Mouse (Mus musculus) kidney, embryonic 14.5 days (tissue): ENCODE data around the gene Mpv17. TPM values are rescaled to one million over a fixed set of nuclear protein-coding genes. Genes with fewer than 3 reads are reported as not detected.

ENCODE experiments used
- ATAC-seq: fragments of 200-750 bp; cut with Nextera tagmentation; 2 replicates; pipeline ENCODE4 v1.8.0; 2017; ENCODE audit warnings: moderate number of reproducible peaks, mild to moderate bottlenecking, moderate TSS enrichment, moderate library complexity; ENCODE audit not compliant: low FRiP score, low TSS enrichment
- H3K27ac ChIP-seq: fragments of 300-500 bp; sonication (generic); 2 replicates; pipeline ENCODE4 v1.5.1; 2014; ENCODE audit warnings: low read depth, mild to moderate bottlenecking, low read length, moderate library complexity, mixed read lengths
- H3K27me3 ChIP-seq: fragments of 300-500 bp; sonication (generic); 2 replicates; pipeline ENCODE4 v1.6.1; 2014; ENCODE audit warnings: mild to moderate bottlenecking, low read length; ENCODE audit not compliant: control insufficient read depth, insufficient read depth
- H3K36me3 ChIP-seq: fragments of 300-500 bp; sonication (generic); 2 replicates; pipeline ENCODE4 v1.6.1; 2014; ENCODE audit warnings: low read length, mixed read lengths; ENCODE audit not compliant: control insufficient read depth, insufficient read depth
- H3K4me1 ChIP-seq: fragments of 300-500 bp; sonication (generic); 2 replicates; pipeline ENCODE4 v1.6.1; 2014; ENCODE audit warnings: low read length, mixed read lengths; ENCODE audit not compliant: control insufficient read depth, insufficient read depth
- H3K4me2 ChIP-seq: fragments of 300-500 bp; sonication (generic); replicated peaks from 2 replicates; pipeline ENCODE4 v1.6.1; 2014; ENCODE audit warnings: low read depth, mild to moderate bottlenecking, low read length
- H3K4me3 ChIP-seq: fragments of 300-500 bp; sonication (generic); 2 replicates; pipeline ENCODE4 v1.5.1; 2014; ENCODE audit warnings: mild to moderate bottlenecking, low read length
- H3K9ac ChIP-seq: fragments of 300-500 bp; sonication (generic); 2 replicates; pipeline ENCODE4 v1.6.1; 2014; ENCODE audit warnings: low read depth, mild to moderate bottlenecking, low read length, moderate library complexity
- H3K9me3 ChIP-seq: fragments of 300-500 bp; sonication (generic); 2 replicates; pipeline ENCODE4 v1.6.1; 2016; ENCODE audit warnings: low read length; ENCODE audit not compliant: control insufficient read depth
- WGBS: fragments of 180-500 bp; shearing (Covaris S2); extraction: QIAGEN DNeasy Blood & Tissue Kit; methylation state at CpG from one replicate; pipeline ENCODE4 v1.1.7; 2014; 5-methylcytosine and 5-hydroxymethylcytosine counted together
- polyA plus RNA-seq: library from polyadenylated mRNA; unstranded; fragments of >200 nt; fragmentation: Nextera tagmentation; extraction: Ambion mirVana; gene quantifications from 2 replicates; pipeline ENCODE4 v1.2.1, GENCODE M21; 2014

The Mpv17 gene
- polyA plus RNA-seq, 1 experiment from 2014 or later: 68.3 TPM

DNA sequence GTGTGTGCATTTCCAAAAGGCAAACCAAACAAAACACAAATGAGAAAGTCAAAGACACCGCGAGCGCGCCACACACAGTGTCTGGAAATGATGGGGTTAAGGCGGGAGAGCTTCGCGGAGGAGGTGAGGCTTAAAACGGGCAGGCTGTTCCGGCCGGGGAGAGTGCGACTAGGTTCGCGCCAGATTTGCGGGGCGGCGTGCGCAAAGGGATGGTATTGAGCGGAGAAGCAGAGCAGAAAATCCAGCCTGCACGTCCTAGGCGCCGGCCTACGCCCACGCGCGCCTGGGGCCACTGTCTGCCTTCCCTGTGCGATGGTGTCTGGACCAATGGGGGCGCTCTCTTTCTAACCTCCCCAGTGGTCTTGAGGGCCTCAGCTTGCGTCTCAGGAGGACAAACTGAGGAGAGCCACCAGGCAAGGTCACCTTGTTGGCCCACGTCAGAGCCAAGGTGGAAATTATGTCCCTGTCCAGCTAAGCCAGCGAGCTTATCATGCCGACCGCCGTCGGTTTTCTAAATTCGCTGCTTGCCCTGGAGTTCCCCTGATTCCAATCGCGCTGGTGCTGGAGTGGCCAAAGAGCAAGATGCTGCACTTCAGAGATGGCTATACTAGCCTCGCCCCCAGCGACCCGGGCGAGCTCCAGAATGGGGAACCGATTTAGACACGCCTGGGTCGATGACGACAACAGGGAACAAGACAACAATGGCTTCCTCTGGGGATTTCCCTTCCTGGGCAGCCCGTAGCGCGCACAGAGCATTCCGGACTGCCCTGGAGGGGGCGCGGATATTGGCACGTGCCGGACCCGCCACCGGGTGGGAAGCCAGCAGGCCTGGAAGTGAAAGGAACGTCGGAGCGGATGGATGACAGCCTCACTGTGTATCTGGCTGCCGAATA is 59.0 kb downstream of the Mpv17 start:
- Histone ChIP-seq H3K9ac (no peak overlapping the region), H3K27ac (no peak overlapping the region), H3K4me3 (peak overlapping the region; percentile 20), H3K36me3 (no peaks in the 10 kb centered on the region), H3K27me3 (peaks cover 65% of the 10 kb centered on the region), H3K9me3 (no peaks in the 10 kb centered on the region), H3K4me2 (peak overlapping the region; percentile 45), H3K4me1 (peaks cover 20% of the 10 kb centered on the region; the same call in 1 of the 2 replicates)
- under 1% methylated on average over 59 of the region's 59 CpGs for WGBS
- ATAC-seq: peak; percentile 26; the same call in 1 of the 2 replicates

DNA sequence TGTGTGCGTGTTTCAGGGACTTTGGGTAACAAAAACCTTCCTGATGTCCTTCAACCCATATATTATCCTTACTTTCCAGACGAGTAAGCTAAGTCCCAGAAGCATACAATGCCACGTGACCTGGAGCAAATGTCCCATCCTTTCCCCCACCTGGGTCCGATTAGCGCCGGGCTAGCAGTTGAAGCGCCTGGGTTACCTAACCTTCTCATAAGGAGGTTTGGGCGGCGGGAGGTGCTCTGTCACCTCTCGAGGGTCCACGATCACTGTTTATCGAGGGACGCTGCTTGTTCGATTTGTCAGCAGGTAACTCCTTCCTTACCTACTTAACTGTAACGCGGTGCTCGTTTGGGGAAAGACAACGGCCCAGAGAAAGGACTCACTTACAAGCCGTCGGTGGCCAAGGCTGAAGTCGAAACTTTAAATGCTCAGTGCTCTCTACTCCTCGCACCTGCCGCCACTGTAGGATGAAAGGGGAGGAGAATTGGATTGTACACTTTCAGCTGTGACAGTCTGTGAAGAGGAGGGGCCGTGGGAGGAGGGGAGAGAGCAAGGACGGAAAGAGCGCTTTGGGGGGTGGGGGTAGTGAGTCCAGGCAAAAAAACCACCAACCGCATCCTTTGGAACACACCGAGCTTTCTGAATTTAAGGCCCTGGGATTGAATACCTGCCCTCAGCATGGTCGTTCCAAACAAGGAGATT is 59.8 kb downstream of the Mpv17 start:
- Histone ChIP-seq H3K4me1 (peaks cover 20% of the 10 kb centered on the region; the same call in 1 of the 2 replicates), H3K9me3 (no peaks in the 10 kb centered on the region), H3K27ac (no peak overlapping the region), H3K27me3 (peaks cover 73% of the 10 kb centered on the region), H3K4me3 (peak overlapping the region; percentile 20), H3K9ac (no peak overlapping the region), H3K4me2 (peak overlapping the region; percentile 45), H3K36me3 (no peaks in the 10 kb centered on the region)
- 1% methylated on average over 29 of the region's 29 CpGs for WGBS
- ATAC-seq: no peak

DNA sequence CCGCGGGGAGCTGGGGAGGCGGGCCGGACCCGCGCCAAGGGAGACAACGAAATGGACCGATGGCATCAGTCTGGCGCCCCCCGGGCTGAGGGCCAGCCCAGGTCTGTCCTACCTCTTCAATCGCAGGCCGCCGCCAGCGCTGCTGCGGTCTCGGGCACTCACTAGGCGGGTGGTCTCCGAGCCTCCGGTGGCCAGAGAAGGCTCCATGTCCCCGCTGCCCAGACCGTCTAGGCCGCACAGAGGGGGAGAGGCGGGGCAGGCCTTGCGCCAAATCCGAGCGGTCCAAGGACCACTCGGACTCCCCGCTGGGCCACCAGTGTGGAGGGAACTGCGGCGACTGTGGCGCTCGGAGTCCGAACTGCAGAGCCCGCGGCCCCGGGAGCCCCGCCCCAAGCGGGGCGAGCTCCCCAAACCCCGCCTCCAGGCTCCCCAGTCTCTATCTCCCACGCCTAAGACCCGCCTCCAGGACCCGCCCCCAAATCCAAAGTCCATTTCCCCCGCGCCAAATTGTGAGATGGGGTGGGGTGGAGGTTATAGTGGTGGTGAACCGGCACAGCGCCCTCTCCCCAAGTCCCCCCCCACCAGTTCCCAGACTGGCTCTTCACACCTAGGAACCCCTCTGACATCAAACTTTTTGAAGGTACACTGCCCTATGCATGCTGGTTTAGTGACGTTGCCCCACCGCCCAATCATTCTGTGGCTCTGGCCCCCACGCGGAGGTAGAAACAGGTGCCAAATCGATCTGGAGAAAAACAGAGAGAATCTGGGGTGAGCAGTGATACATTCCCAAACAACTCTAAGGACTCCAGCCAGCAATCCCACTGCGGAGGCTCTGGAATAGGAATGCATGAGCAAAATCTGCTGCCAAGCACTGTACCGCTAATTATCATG is 60.7 kb downstream of the Mpv17 start:
- WGBS: under 1% methylated on average over 46 of the region's 54 CpGs
- Histone ChIP-seq H3K9ac (peak overlapping the region; percentile 29; the same call in 1 of the 2 replicates), H3K9me3 (no peaks in the 10 kb centered on the region), H3K4me1 (peaks cover 20% of the 10 kb centered on the region; the same call in 1 of the 2 replicates), H3K27me3 (peaks cover 75% of the 10 kb centered on the region), H3K27ac (no peak overlapping the region), H3K4me3 (peak overlapping the region; percentile 41), H3K36me3 (no peaks in the 10 kb centered on the region), H3K4me2 (peak overlapping the region; percentile 50)
- ATAC-seq: peak; percentile 56

DNA sequence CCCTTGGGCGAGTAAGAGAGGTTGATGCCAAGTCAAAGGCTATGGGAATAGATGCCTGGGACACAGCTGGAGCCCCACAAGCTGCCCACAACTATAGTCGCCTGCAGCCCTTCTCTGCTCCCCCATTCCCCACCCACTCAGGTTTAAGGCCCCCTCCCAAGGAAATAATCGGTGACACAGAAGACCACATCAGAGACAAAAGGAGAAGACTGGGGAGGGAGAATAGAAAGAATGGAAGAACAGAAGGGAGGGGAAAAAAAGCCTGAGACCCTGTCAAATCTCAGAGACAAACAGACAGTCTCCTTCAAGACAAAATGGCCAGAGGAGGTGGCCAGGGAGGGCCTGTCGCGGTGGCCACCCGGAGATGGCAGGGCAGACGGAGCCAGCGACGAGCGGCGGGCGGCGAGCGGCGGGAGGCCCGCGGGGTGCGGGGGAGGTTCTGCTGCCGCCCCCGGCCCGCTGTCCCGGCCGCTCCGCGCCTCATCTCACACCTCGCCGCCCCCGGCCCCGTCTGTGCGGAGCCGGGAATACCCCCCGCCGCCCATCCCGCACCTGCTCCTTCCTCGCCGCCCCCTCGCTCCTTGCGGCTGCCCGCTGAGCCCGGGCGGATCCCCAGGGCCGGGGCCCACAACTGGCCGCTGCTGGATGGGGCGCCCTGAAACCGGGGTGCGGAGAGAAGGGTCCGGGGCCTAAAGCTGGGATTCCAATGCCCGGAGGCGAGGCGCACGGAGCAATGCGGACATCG is 61.6 kb downstream of the Mpv17 start:
- 2% methylated on average over 37 of the region's 53 CpGs for WGBS
- 0 out of 2 replicates have a peak, but pooled peaks have one; percentile 3 for ATAC-seq
- H3K9ac ChIP-seq: peak overlapping the region; percentile 29; the same call in 1 of the 2 replicates
- peak overlapping the region; percentile 50 for H3K4me2 ChIP-seq
- H3K27me3 ChIP-seq: peaks cover 75% of the 10 kb centered on the region
- H3K4me3 ChIP-seq: peak overlapping the region; percentile 41
- peaks cover 20% of the 10 kb centered on the region; the same call in 1 of the 2 replicates for H3K4me1 ChIP-seq
- no peaks in the 10 kb centered on the region for H3K36me3 ChIP-seq
- H3K9me3 ChIP-seq: no peaks in the 10 kb centered on the region
- H3K27ac ChIP-seq: no peak overlapping the region

Other genes starting within 250 kb of the Mpv17 start
- gene Ost4, start 246.5 kb downstream of the Mpv17 start, polyA plus RNA-seq: 500 and 653 TPM in 2 replicates
- 170 and 191 TPM in 2 replicates for gene Emilin1, start 240.8 kb downstream of the Mpv17 start, polyA plus RNA-seq
- gene Khk, start 232.8 kb downstream of the Mpv17 start, polyA plus RNA-seq: 29.7 and 31.4 TPM in 2 replicates
- 7.5 and 10.4 TPM in 2 replicates for gene Cgref1, start 208.7 kb downstream of the Mpv17 start, polyA plus RNA-seq
- 97.6 and 99.5 TPM in 2 replicates for gene Preb, start 193.9 kb downstream of the Mpv17 start, polyA plus RNA-seq
- 0.51 and 0.83 TPM in 2 replicates for gene Tcf23, start 185.6 kb downstream of the Mpv17 start, polyA plus RNA-seq
- gene Atraid, start 105.9 kb downstream of the Mpv17 start, polyA plus RNA-seq: 144 and 160 TPM in 2 replicates
- gene Slc5a6, start 105.3 kb downstream of the Mpv17 start, polyA plus RNA-seq: 5.5 and 10.9 TPM in 2 replicates
- 35.4 and 40.5 TPM in 2 replicates for gene Cad, start 99.5 kb downstream of the Mpv17 start, polyA plus RNA-seq
- not detected in 2 replicates for gene Dnajc5g, start 48.0 kb downstream of the Mpv17 start, polyA plus RNA-seq
- gene Slc30a3, start 46.0 kb downstream of the Mpv17 start, polyA plus RNA-seq: 1.9 and 3.4 TPM in 2 replicates
- gene Trim54, start 37.5 kb downstream of the Mpv17 start, polyA plus RNA-seq: not detected in 2 replicates
- not detected in 2 replicates for gene Ucn, start 15.4 kb downstream of the Mpv17 start, polyA plus RNA-seq
- gene Gm29609, start 25.7 kb upstream of the Mpv17 start, polyA plus RNA-seq: 1.4 and 1.6 TPM in 2 replicates
- gene Gtf3c2, start 25.9 kb upstream of the Mpv17 start, polyA plus RNA-seq: 51.6 and 85.6 TPM in 2 replicates
- gene Snx17, start 39.0 kb upstream of the Mpv17 start, polyA plus RNA-seq: 110 and 133 TPM in 2 replicates
- gene Eif2b4, start 39.2 kb upstream of the Mpv17 start, polyA plus RNA-seq: 60.1 and 67.3 TPM in 2 replicates
- 6.7 and 9.0 TPM in 2 replicates for gene Zfp513, start 48.1 kb upstream of the Mpv17 start, polyA plus RNA-seq
- 130 and 145 TPM in 2 replicates for gene Ppm1g, start 66.4 kb upstream of the Mpv17 start, polyA plus RNA-seq
- 115 and 153 TPM in 2 replicates for gene Nrbp1, start 86.6 kb upstream of the Mpv17 start, polyA plus RNA-seq
- gene Gm9970, start 87.0 kb upstream of the Mpv17 start, polyA plus RNA-seq: 0.39 and 0.72 TPM in 2 replicates
- gene Krtcap3, start 97.4 kb upstream of the Mpv17 start, polyA plus RNA-seq: 28.0 and 31.8 TPM in 2 replicates
- gene Ift172, start 136.9 kb upstream of the Mpv17 start, polyA plus RNA-seq: 26.3 and 31.9 TPM in 2 replicates
- 42.8 and 55.6 TPM in 2 replicates for gene Fndc4, start 141.8 kb upstream of the Mpv17 start, polyA plus RNA-seq
- gene Gckr, start 143.2 kb upstream of the Mpv17 start, polyA plus RNA-seq: 0.76 TPM in 1 of 2 replicates, not detected in the other